Mouse (Mus musculus): Measurements from ENCODE around the gene Rac2.

Rac2 gene

GRCm38 (mm10) chr15:78588049-78588448 lies 15.5 kb upstream of the Rac2 start:
- DNase-seq (ENCODE audit: low read depth, low spot score) = no peak

GRCm38 (mm10) chr15:78587050-78587994 lies 14.7 kb upstream of the Rac2 start:
- peak; percentile 37 for DNase-seq (ENCODE audit: low read depth, low spot score)

GRCm38 (mm10) chr15:78585404-78585803 lies 12.8 kb upstream of the Rac2 start:
- no peak for DNase-seq (ENCODE audit: low read depth, low spot score)

- no peak for DNase-seq (ENCODE audit: low read depth, low spot score)
These were observed 10.8 kb upstream of the Rac2 start for GRCm38 (mm10) chr15:78583352-78583751.

- DNase-seq (ENCODE audit: low read depth, low spot score) = no peak
These were observed 3.8 kb upstream of the Rac2 start for GRCm38 (mm10) chr15:78576284-78576810.

- DNase-seq (ENCODE audit: low read depth, low spot score) = no peak
These were observed 348 bp downstream of the Rac2 start for GRCm38 (mm10) chr15:78572270-78572600.

GRCm38 (mm10) chr15:78571554-78572269 lies 871 bp downstream of the Rac2 start:
- DNase-seq (ENCODE audit: low read depth, low spot score) = no peak

- DNase-seq (ENCODE audit: low read depth, low spot score) = no peak
These were observed 2.4 kb downstream of the Rac2 start for GRCm38 (mm10) chr15:78570170-78570569.

GRCm38 (mm10) chr15:78567608-78568120 lies 4.9 kb downstream of the Rac2 start:
- DNase-seq (ENCODE audit: low read depth, low spot score) = no peak

GRCm38 (mm10) chr15:78564764-78565435 lies 7.7 kb downstream of the Rac2 start:
- DNase-seq (ENCODE audit: low read depth, low spot score) = no peak

GRCm38 (mm10) chr15:78563937-78564336 lies 8.6 kb downstream of the Rac2 start:
- DNase-seq (ENCODE audit: low read depth, low spot score) = no peak

GRCm38 (mm10) chr15:78563344-78563743 lies 9.2 kb downstream of the Rac2 start:
- no peak for DNase-seq (ENCODE audit: low read depth, low spot score)

- DNase-seq (ENCODE audit: low read depth, low spot score) = no peak
These were observed 13.2 kb downstream of the Rac2 start for GRCm38 (mm10) chr15:78559141-78559979.

GRCm38 (mm10) chr15:78557693-78558535 lies 14.7 kb downstream of the Rac2 start:
- no peak for DNase-seq (ENCODE audit: low read depth, low spot score)

GRCm38 (mm10) chr15:78554545-78555313 lies 17.9 kb downstream of the Rac2 start:
- no peak for DNase-seq (ENCODE audit: low read depth, low spot score)

- no peak for DNase-seq (ENCODE audit: low read depth, low spot score)
These were observed 23.3 kb downstream of the Rac2 start for GRCm38 (mm10) chr15:78549189-78549734.

- DNase-seq (ENCODE audit: low read depth, low spot score) = no peak
These were observed 23.9 kb downstream of the Rac2 start for GRCm38 (mm10) chr15:78548711-78549110.

- no peak for DNase-seq (ENCODE audit: low read depth, low spot score)
These were observed 24.3 kb downstream of the Rac2 start for GRCm38 (mm10) chr15:78548336-78548665.
